Mouse (Mus musculus) heart, postnatal 0 days (tissue): ENCODE data around the gene Slc11a2. TPM values are rescaled to one million over a fixed set of nuclear protein-coding genes. Genes with fewer than 3 reads are reported as not detected.

Experiments used
- ATAC-seq: fragments of 200-750 bp; cut with Nextera tagmentation; 2 replicates; pipeline ENCODE4 v1.8.0; 2017; ENCODE audit warnings: low read depth, moderate number of reproducible peaks, moderate library complexity; ENCODE audit not compliant: insufficient read depth
- DNase-seq: peaks from one replicate; pipeline ENCODE4 v3.0.0-alpha.2; 2016; ENCODE audit warnings: low spot score
- H3K27ac ChIP-seq: fragments of 300-500 bp; sonication (generic); 2 replicates; pipeline ENCODE4 v1.5.1; 2014; ENCODE audit warnings: low read depth, mild to moderate bottlenecking
- H3K27me3 ChIP-seq: fragments of 300-500 bp; sonication (generic); 2 replicates; pipeline ENCODE4 v1.6.1; 2014; ENCODE audit warnings: low read length, mixed read lengths; ENCODE audit not compliant: control insufficient read depth, insufficient read depth
- H3K36me3 ChIP-seq: fragments of 300-500 bp; sonication (generic); replicated peaks from 2 replicates; pipeline ENCODE4 v1.6.1; 2014; ENCODE audit warnings: low read length, mixed read lengths; ENCODE audit not compliant: control insufficient read depth, insufficient read depth
- H3K4me1 ChIP-seq: fragments of 300-500 bp; sonication (generic); 2 replicates; pipeline ENCODE4 v1.6.1; 2014; ENCODE audit warnings: antibody characterized with exemption; ENCODE audit not compliant: control insufficient read depth, insufficient read depth
- H3K4me2 ChIP-seq: fragments of 300-500 bp; sonication (generic); 2 replicates; pipeline ENCODE4 v1.6.1; 2014; ENCODE audit warnings: low read depth, mild to moderate bottlenecking, low read length, moderate library complexity
- H3K4me3 ChIP-seq: fragments of 300-500 bp; sonication (generic); 2 replicates; pipeline ENCODE4 v1.5.1; 2014; ENCODE audit warnings: low read depth, low read length
- H3K9ac ChIP-seq: fragments of 300-500 bp; sonication (generic); replicated peaks from 2 replicates; pipeline ENCODE4 v1.6.1; 2014; ENCODE audit warnings: low read depth, low read length, mixed read lengths
- H3K9me3 ChIP-seq: fragments of 300-500 bp; sonication (generic); replicated peaks from 2 replicates; pipeline ENCODE4 v1.6.1; 2016; ENCODE audit warnings: low read length; ENCODE audit not compliant: control insufficient read depth
- CTCF ChIP-seq: IDR thresholded peaks from 2 replicates; pipeline ENCODE4 v1.5.1; 2016; ENCODE audit warnings: antibody characterized with exemption, control low read depth, low read depth
- EP300 ChIP-seq: IDR thresholded peaks from 2 replicates; pipeline ENCODE4 v1.6.1; 2016; ENCODE audit warnings: antibody characterized with exemption, low read depth
- WGBS: fragments of 180-500 bp; shearing (Covaris S2); extraction: QIAGEN DNeasy Blood & Tissue Kit; methylation state at CpG from one replicate; pipeline ENCODE4 v1.1.7; 2014; 5-methylcytosine and 5-hydroxymethylcytosine counted together
- polyA plus RNA-seq: library from polyadenylated mRNA; unstranded; fragments of >200 nt; fragmentation: Nextera tagmentation; extraction: Ambion mirVana; gene quantifications from 2 replicates; pipeline ENCODE4 v1.2.1, GENCODE M21; 2015
- total RNA-seq: library from RNA; depleted of rRNA; stranded (reverse); fragments of >200 nt; gene quantifications from 2 replicates; pipeline ENCODE4 v1.2.3, GENCODE M21; 2014; ENCODE audit warnings: low replicate concordance

The Slc11a2 gene
- total and polyA plus RNA-seq, 2 experiments from 2014 or later: 13.9 to 66.7 TPM

DNA sequence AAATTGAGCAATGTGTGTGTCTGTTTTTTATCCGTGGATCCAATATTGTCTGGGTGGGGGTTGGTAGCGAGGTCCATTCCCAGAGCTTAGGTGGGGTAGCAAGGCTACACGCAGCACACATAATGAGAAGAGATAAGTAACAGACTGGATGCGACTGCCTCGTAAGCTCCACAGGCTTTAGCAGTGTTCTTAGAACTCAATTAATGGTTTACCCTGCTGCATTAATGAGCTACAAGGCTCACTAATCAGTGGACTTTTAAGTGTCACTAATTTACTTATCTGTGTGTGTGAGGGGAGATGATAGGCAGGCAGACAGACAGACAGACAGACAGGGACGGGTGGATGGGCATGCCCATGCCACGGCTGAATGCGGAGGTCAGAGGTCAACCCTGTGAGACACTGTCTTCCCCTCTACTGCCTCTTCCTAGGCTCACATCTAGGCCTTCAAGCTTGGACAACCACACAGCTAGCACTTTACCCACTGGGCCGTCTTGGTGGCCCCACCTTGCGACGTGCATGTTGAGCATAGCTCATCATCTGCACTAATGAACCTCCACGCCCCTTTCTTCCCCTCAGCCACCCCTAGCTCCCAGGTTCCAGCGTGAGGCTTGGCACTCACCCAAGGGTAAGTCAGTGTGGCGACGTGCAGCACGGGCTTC lies 24.2 kb downstream of the Slc11a2 start:
- ATAC-seq (no peak), DNase-seq (no peak)
- H3K4me2 ChIP-seq: no peak overlapping the region
- peaks cover 91% of the 10 kb centered on the region for H3K36me3 ChIP-seq
- no peak overlapping the region for H3K9ac ChIP-seq
- no peaks in the 10 kb centered on the region for H3K27me3 ChIP-seq
- no peak overlapping the region for H3K4me3 ChIP-seq
- TF ChIP-seq CTCF: no peak
- no peak for TF ChIP-seq EP300
- H3K9me3 ChIP-seq: no peaks in the 10 kb centered on the region
- WGBS: 78% methylated on average over 16 of the region's 16 CpGs
- no peaks in the 10 kb centered on the region for H3K4me1 ChIP-seq
- H3K27ac ChIP-seq: no peak overlapping the region

DNA sequence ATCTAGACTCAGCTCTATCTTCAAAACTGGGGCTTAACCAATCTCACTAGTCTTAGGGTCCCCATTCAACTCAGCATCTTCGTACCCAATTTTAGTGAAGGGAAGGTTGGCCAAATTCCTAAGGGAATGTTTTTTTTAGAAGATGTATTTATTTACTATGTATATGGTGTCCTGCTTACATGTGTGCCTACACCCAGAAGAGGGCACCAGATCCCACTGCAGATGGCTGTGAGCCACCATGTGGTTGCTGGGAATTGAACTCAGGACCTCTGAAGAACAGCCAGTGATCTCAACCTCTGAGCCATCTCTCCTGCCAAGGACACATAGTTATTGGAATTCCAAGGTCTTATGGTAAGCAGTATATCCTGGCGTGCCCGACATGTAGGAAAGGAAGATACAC lies 29.3 kb downstream of the Slc11a2 start:
- DNase-seq: no peak
- peaks cover 75% of the 10 kb centered on the region for H3K36me3 ChIP-seq

DNA sequence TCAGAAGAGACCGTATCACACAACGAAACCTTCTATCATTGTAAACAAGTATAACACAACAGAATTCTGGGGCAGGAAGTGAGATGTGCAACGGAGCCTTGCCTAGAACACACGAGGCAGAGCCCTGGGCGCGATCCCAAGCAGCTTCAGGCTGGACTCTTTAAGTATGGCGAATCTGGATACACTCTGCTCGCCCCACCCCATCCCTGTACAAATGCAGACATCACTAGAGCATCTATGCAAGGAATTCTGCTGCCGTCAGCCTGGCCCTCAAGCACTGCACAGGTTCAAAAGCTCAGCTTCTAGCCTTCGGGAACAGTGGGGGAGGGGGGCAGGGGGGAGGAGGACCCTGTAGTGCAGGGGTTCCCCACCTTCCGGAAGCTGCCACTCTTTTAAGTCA lies 31.9 kb downstream of the Slc11a2 start:
- no peak for DNase-seq
- Histone ChIP-seq H3K4me2 (no peak overlapping the region), H3K36me3 (peaks cover 50% of the 10 kb centered on the region), H3K4me3 (no peak overlapping the region), H3K9ac (no peak overlapping the region), H3K4me1 (peaks cover 8% of the 10 kb centered on the region), H3K9me3 (no peaks in the 10 kb centered on the region), H3K27me3 (no peaks in the 10 kb centered on the region), H3K27ac (no peak overlapping the region)
- 56% methylated on average over 11 of the region's 11 CpGs for WGBS
- no peak for ATAC-seq
- TF ChIP-seq CTCF: no peak
- TF ChIP-seq EP300: no peak

More for the DNA sequence above, 29.3 kb downstream of the Slc11a2 start:
- Histone ChIP-seq H3K4me3 (no peak overlapping the region), H3K27ac (no peak overlapping the region), H3K4me2 (no peak overlapping the region), H3K9me3 (no peaks in the 10 kb centered on the region), H3K4me1 (no peaks in the 10 kb centered on the region), H3K9ac (no peak overlapping the region), H3K27me3 (no peaks in the 10 kb centered on the region)
- WGBS: 95% methylated on average over 3 of the region's 3 CpGs
- TF ChIP-seq CTCF: no peak
- no peak for ATAC-seq

DNA sequence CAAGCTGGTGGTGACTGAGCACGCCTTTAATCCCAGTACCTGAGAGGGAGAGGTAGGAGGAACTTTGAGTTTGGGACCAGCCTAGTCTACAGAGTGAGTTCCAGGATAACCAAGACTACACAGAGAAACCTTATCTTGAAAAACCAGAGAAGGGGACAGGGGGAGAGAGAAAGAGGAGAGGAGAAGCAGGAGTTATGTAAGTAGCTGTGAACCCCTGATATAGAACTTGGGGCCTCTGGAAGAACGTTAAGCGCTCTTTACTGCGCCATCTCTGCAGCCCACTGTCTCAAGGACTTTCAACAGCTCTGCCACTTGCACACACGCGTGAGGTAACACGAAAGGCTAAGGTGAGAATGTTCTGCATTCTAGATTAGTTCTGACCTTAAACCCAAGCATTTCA lies 33.3 kb downstream of the Slc11a2 start:
- no peak for ATAC-seq
- WGBS: 84% methylated on average over 7 of the region's 7 CpGs
- no peaks in the 10 kb centered on the region for H3K27me3 ChIP-seq

DNA sequence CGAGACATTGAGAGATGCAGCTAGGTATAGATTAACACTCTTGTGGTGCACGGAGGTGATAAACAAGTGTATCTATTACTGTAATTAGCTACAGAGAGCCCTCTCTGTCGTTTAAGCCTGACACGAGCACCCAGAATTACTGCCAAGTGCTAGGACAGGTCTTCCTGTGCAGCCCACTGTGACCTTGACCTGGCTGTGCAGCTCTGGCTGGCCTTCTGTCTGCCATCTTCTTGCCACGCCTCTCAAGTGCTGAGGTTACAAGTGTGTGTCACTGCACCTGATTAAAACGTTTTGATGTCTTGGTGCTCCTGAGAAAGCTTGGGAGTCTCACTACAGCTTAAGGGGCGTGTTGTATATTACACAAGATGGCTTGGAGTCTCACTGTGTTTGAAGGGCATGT lies 33.8 kb downstream of the Slc11a2 start:
- ATAC-seq (no peak), DNase-seq (no peak)
- H3K36me3 ChIP-seq: peaks cover 30% of the 10 kb centered on the region; the same call in 1 of the 2 replicates
- no peaks in the 10 kb centered on the region for H3K27me3 ChIP-seq
- WGBS: 50% methylated on average over 7 of the region's 7 CpGs
- no peak overlapping the region for H3K4me3 ChIP-seq
- no peak overlapping the region for H3K4me2 ChIP-seq
- TF ChIP-seq CTCF (no peak), EP300 (no peak)
- no peak overlapping the region for H3K9ac ChIP-seq
- H3K27ac ChIP-seq: no peak overlapping the region
- H3K4me1 ChIP-seq: peaks cover 8% of the 10 kb centered on the region
- H3K9me3 ChIP-seq: no peaks in the 10 kb centered on the region

More for the DNA sequence above, 33.3 kb downstream of the Slc11a2 start:
- no peak for TF ChIP-seq EP300
- TF ChIP-seq CTCF: no peak
- H3K9ac ChIP-seq: no peak overlapping the region
- H3K4me1 ChIP-seq: peaks cover 8% of the 10 kb centered on the region
- no peak overlapping the region for H3K4me2 ChIP-seq
- H3K4me3 ChIP-seq: no peak overlapping the region
- peaks cover 36% of the 10 kb centered on the region; the same call in 1 of the 2 replicates for H3K36me3 ChIP-seq
- no peak overlapping the region for H3K27ac ChIP-seq
- H3K9me3 ChIP-seq: no peaks in the 10 kb centered on the region
- DNase-seq: no peak

DNA sequence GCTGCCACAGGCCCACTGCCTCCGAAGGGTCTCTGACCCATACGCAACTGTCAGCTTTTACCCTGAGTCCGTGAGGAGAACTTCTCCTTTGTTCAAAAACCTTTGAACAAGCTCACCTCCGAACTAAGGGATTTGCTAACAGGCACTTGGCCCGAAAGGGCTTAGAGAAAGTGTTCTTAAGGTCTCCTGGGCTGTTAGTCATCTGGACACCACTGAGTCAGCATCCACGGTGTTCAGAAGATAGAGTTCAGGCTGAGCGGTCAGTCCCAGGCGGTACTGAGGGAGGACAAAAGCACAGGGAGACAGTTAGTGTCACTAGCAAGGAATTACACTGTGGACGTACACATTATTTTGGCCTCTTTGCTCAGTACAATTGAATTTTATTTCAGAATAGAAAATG lies 36.0 kb downstream of the Slc11a2 start:
- H3K9ac ChIP-seq: no peak overlapping the region
- no peak for TF ChIP-seq EP300
- TF ChIP-seq CTCF: no peak
- no peaks in the 10 kb centered on the region for H3K27me3 ChIP-seq
- DNase-seq (no peak), ATAC-seq (no peak)
- no peak overlapping the region for H3K4me2 ChIP-seq
- no peak overlapping the region for H3K4me3 ChIP-seq
- H3K27ac ChIP-seq: no peak overlapping the region
- H3K9me3 ChIP-seq: no peaks in the 10 kb centered on the region
- peaks cover 10% of the 10 kb centered on the region; the same call in 1 of the 2 replicates for H3K36me3 ChIP-seq
- peaks cover 8% of the 10 kb centered on the region for H3K4me1 ChIP-seq
- 77% methylated on average over 9 of the region's 9 CpGs for WGBS
